Mouse (Mus musculus) forebrain, embryonic 13.5 days (tissue): ENCODE results near the gene Slc28a2. TPM values are rescaled to one million over a fixed set of nuclear protein-coding genes. Genes with fewer than 3 reads are reported as not detected.
A peak's percentile ranks its signal among the peaks of the same experiment; 100 is the strongest.
"Not testable (repeated sequence)": the region's sequence is repeated elsewhere in the genome, so short reads cannot be mapped to it uniquely, and the experiment has no call there.

Source experiments
- ATAC-seq: fragments of 200-750 bp; cut with Nextera tagmentation; 2 replicates; pipeline ENCODE4 v1.8.0; 2017
- H3K27ac ChIP-seq: fragments of 300-500 bp; sonication (generic); 2 replicates; pipeline ENCODE4 v1.5.1; 2015; ENCODE audit warnings: inconsistent platforms, mild to moderate bottlenecking, moderate library complexity
- H3K27me3 ChIP-seq: fragments of 300-500 bp; sonication (generic); 2 replicates; pipeline ENCODE4 v1.6.1; 2015; ENCODE audit warnings: mild to moderate bottlenecking, inconsistent platforms
- H3K36me3 ChIP-seq: fragments of 300-500 bp; sonication (generic); 2 replicates; pipeline ENCODE4 v1.6.1; 2015; ENCODE audit warnings: mild to moderate bottlenecking, inconsistent platforms; ENCODE audit not compliant: poor library complexity, severe bottlenecking
- H3K4me1 ChIP-seq: fragments of 300-500 bp; sonication (generic); 2 replicates; pipeline ENCODE4 v1.6.1; 2015; ENCODE audit warnings: inconsistent platforms
- H3K4me2 ChIP-seq: fragments of 300-500 bp; sonication (generic); 2 replicates; pipeline ENCODE4 v1.6.1; 2015; ENCODE audit warnings: inconsistent platforms, mild to moderate bottlenecking, moderate library complexity
- H3K4me3 ChIP-seq: fragments of 300-500 bp; sonication (generic); 2 replicates; pipeline ENCODE4 v1.5.1; 2015; ENCODE audit warnings: mild to moderate bottlenecking, inconsistent platforms
- H3K9ac ChIP-seq: fragments of 300-500 bp; sonication (generic); 2 replicates; pipeline ENCODE4 v1.6.1; 2015; ENCODE audit warnings: mild to moderate bottlenecking, inconsistent platforms
- H3K9me3 ChIP-seq: fragments of 300-500 bp; sonication (generic); replicated peaks from 2 replicates; pipeline ENCODE4 v1.6.1; 2016; ENCODE audit warnings: inconsistent platforms
- WGBS: fragments of 180-500 bp; shearing (Covaris S2); methylation state at CpG from one replicate; pipeline ENCODE4 v1.1.7; 2015; 5-methylcytosine and 5-hydroxymethylcytosine counted together
- polyA plus RNA-seq: library from polyadenylated mRNA; unstranded; fragments of >200 nt; fragmentation: Nextera tagmentation; extraction: Ambion mirVana; gene quantifications from 2 replicates; pipeline ENCODE4 v1.2.1, GENCODE M21; 2015

Slc28a2 gene
- polyA plus RNA-seq = not detected in 2 replicates

GRCm38 (mm10) chr2:122426200-122426599, at the start of gene Slc28a2:
Slc28a2 (plus strand) TSS chr2:122426477.
- 69% methylated on average over 3 of the region's 3 CpGs for WGBS
- not testable (repeated sequence) for ATAC-seq, H3K4me2 ChIP-seq, H3K36me3 ChIP-seq, H3K4me3 ChIP-seq, H3K9ac ChIP-seq, H3K27ac ChIP-seq, H3K9me3 ChIP-seq, H3K27me3 ChIP-seq, H3K4me1 ChIP-seq

- H3K9me3 ChIP-seq = no peaks in the 10 kb centered on the region
- 0 out of 2 replicates have a peak, but pooled peaks cover 2% of the 10 kb centered on the region for H3K27me3 ChIP-seq
- ATAC-seq = peak; percentile 90
- H3K9ac ChIP-seq = peak overlapping the region; percentile 78
- H3K4me3 ChIP-seq = peak overlapping the region; percentile 54
- no peaks in the 10 kb centered on the region for H3K36me3 ChIP-seq
- H3K27ac ChIP-seq = peak overlapping the region; percentile 87
- H3K4me2 ChIP-seq = peak overlapping the region; percentile 55
- peaks cover 10% of the 10 kb centered on the region for H3K4me1 ChIP-seq
- under 1% methylated on average over 28 of the region's 28 CpGs for whole genome bisulfite sequencing
Measured at GRCm38 (mm10) chr2:122377215-122377674, 49.0 kb upstream of the Slc28a2 start.

GRCm38 (mm10) chr2:122377751-122378246, 48.5 kb upstream of the Slc28a2 start:
- Histone ChIP-seq H3K4me3 (peak overlapping the region; percentile 54), H3K4me2 (peak overlapping the region; percentile 55), H3K4me1 (peaks cover 10% of the 10 kb centered on the region), H3K27ac (peak overlapping the region; percentile 87), H3K27me3 (0 out of 2 replicates have a peak, but pooled peaks cover 2% of the 10 kb centered on the region), H3K9me3 (no peaks in the 10 kb centered on the region), H3K36me3 (no peaks in the 10 kb centered on the region), H3K9ac (peak overlapping the region; percentile 78)
- WGBS = under 1% methylated on average over 26 of the region's 26 CpGs
- peak; percentile 82 for ATAC-seq

GRCm38 (mm10) chr2:122378421-122379291, 47.6 kb upstream of the Slc28a2 start:
- H3K9ac ChIP-seq = no peak overlapping the region
- no peaks in the 10 kb centered on the region for H3K36me3 ChIP-seq
- H3K4me2 ChIP-seq = peak overlapping the region; percentile 55
- peak overlapping the region; percentile 54 for H3K4me3 ChIP-seq
- no peaks in the 10 kb centered on the region for H3K9me3 ChIP-seq
- no peak for ATAC-seq
- H3K4me1 ChIP-seq = peaks cover 10% of the 10 kb centered on the region
- 0 out of 2 replicates have a peak, but pooled peaks cover 2% of the 10 kb centered on the region for H3K27me3 ChIP-seq
- 15% methylated on average over 8 of the region's 8 CpGs for WGBS
- peak overlapping the region; percentile 44 for H3K27ac ChIP-seq

- Histone ChIP-seq H3K27me3 (0 out of 2 replicates have a peak, but pooled peaks cover 2% of the 10 kb centered on the region), H3K27ac (no peak overlapping the region), H3K4me1 (peaks cover 10% of the 10 kb centered on the region), H3K4me3 (no peak overlapping the region), H3K4me2 (no peak overlapping the region), H3K9me3 (no peaks in the 10 kb centered on the region), H3K9ac (no peak overlapping the region), H3K36me3 (no peaks in the 10 kb centered on the region)
- WGBS = 50% methylated on average over 2 of the region's 2 CpGs
- ATAC-seq = no peak
Measured at GRCm38 (mm10) chr2:122379292-122379650, 47.0 kb upstream of the Slc28a2 start.

GRCm38 (mm10) chr2:122380768-122381311, 45.4 kb upstream of the Slc28a2 start:
- Histone ChIP-seq H3K9ac (no peak overlapping the region), H3K4me3 (peak overlapping the region; percentile 14; the same call in 1 of the 2 replicates), H3K27me3 (0 out of 2 replicates have a peak, but pooled peaks cover 2% of the 10 kb centered on the region), H3K9me3 (no peaks in the 10 kb centered on the region), H3K27ac (no peak overlapping the region), H3K36me3 (no peaks in the 10 kb centered on the region), H3K4me1 (peaks cover 7% of the 10 kb centered on the region), H3K4me2 (peak overlapping the region; percentile 44)
- no peak for ATAC-seq
- 8% methylated on average over 11 of the region's 11 CpGs for WGBS

- H3K36me3 ChIP-seq = no peaks in the 10 kb centered on the region
- no peak overlapping the region for H3K4me3 ChIP-seq
- H3K27ac ChIP-seq = no peak overlapping the region
- H3K4me2 ChIP-seq = no peak overlapping the region
- 81% methylated on average over 16 of the region's 16 CpGs for WGBS
- H3K9ac ChIP-seq = no peak overlapping the region
- ATAC-seq = no peak
- H3K9me3 ChIP-seq = no peaks in the 10 kb centered on the region
- 0 out of 2 replicates have a peak, but pooled peaks cover 2% of the 10 kb centered on the region for H3K27me3 ChIP-seq
- 0 out of 2 replicates have a peak, but pooled peaks cover 3% of the 10 kb centered on the region for H3K4me1 ChIP-seq
Measured at GRCm38 (mm10) chr2:122381329-122382103, 44.8 kb upstream of the Slc28a2 start.

- Histone ChIP-seq H3K36me3 (no peaks in the 10 kb centered on the region), H3K4me1 (0 out of 2 replicates have a peak, but pooled peaks cover 3% of the 10 kb centered on the region), H3K27me3 (0 out of 2 replicates have a peak, but pooled peaks cover 2% of the 10 kb centered on the region), H3K27ac (no peak overlapping the region), H3K9me3 (no peaks in the 10 kb centered on the region), H3K9ac (no peak overlapping the region), H3K4me3 (no peak overlapping the region), H3K4me2 (no peak overlapping the region)
- ATAC-seq = no peak
- WGBS = 80% methylated on average over 6 of the region's 6 CpGs
Measured at GRCm38 (mm10) chr2:122382121-122382520, 44.2 kb upstream of the Slc28a2 start.

- H3K27ac ChIP-seq = no peak overlapping the region
- H3K36me3 ChIP-seq = no peaks in the 10 kb centered on the region
- ATAC-seq = no peak
- no peak overlapping the region for H3K9ac ChIP-seq
- no peak overlapping the region for H3K4me2 ChIP-seq
- no peaks in the 10 kb centered on the region for H3K9me3 ChIP-seq
- no peaks in the 10 kb centered on the region for H3K27me3 ChIP-seq
- H3K4me1 ChIP-seq = 0 out of 2 replicates have a peak, but pooled peaks cover 3% of the 10 kb centered on the region
- H3K4me3 ChIP-seq = no peak overlapping the region
- 44% methylated on average over 3 of the region's 3 CpGs for WGBS
Measured at GRCm38 (mm10) chr2:122385095-122385494, 41.2 kb upstream of the Slc28a2 start.

GRCm38 (mm10) chr2:122387135-122387534, 39.1 kb upstream of the Slc28a2 start:
- H3K9me3 ChIP-seq, ATAC-seq, H3K4me1 ChIP-seq, H3K36me3 ChIP-seq, H3K9ac ChIP-seq, H3K27me3 ChIP-seq, H3K27ac ChIP-seq, H3K4me3 ChIP-seq, H3K4me2 ChIP-seq: not testable (repeated sequence)
- 91% methylated on average over 3 of the region's 3 CpGs for WGBS

GRCm38 (mm10) chr2:122396150-122396549, 30.1 kb upstream of the Slc28a2 start:
- no peak for ATAC-seq
- no peak overlapping the region for H3K4me2 ChIP-seq
- no peaks in the 10 kb centered on the region for H3K36me3 ChIP-seq
- no peak overlapping the region for H3K9ac ChIP-seq
- no peaks in the 10 kb centered on the region for H3K4me1 ChIP-seq
- H3K9me3 ChIP-seq = no peaks in the 10 kb centered on the region
- no peak overlapping the region for H3K27ac ChIP-seq
- 92% methylated on average over 1 of the region's 1 CpGs for WGBS
- H3K4me3 ChIP-seq = no peak overlapping the region
- H3K27me3 ChIP-seq = no peaks in the 10 kb centered on the region
